Mouse (Mus musculus) left cerebral cortex, postnatal 4 days (tissue): ENCODE results near the gene Abcc5. TPM values are rescaled to one million over a fixed set of nuclear protein-coding genes. Genes with fewer than 3 reads are reported as not detected.

ENCODE experiments used
- DNase-seq: peaks from one replicate; pipeline ENCODE4 v3.0.0-alpha.2; 2022
- intact Hi-C: fragments of 180-260 bp; cut with DNase I; formaldehyde crosslinking; loops from one replicate; pipeline ENCODE4 v1.15.1; 2025
- total RNA-seq, 2 experiments: library from RNA; stranded (reverse); gene quantifications; 2 replicates each; pipeline ENCODE4 v1.2.3; 2021

Abcc5 gene
- total RNA-seq, 2 experiments from 2014 or later = 200 to 212 TPM

- intact Hi-C loops = no loop called here
- DNase-seq = no peak
Measured at GRCm38 (mm10) chr16:20424226-20424663, 1.9 kb downstream of the Abcc5 start.

DNA sequence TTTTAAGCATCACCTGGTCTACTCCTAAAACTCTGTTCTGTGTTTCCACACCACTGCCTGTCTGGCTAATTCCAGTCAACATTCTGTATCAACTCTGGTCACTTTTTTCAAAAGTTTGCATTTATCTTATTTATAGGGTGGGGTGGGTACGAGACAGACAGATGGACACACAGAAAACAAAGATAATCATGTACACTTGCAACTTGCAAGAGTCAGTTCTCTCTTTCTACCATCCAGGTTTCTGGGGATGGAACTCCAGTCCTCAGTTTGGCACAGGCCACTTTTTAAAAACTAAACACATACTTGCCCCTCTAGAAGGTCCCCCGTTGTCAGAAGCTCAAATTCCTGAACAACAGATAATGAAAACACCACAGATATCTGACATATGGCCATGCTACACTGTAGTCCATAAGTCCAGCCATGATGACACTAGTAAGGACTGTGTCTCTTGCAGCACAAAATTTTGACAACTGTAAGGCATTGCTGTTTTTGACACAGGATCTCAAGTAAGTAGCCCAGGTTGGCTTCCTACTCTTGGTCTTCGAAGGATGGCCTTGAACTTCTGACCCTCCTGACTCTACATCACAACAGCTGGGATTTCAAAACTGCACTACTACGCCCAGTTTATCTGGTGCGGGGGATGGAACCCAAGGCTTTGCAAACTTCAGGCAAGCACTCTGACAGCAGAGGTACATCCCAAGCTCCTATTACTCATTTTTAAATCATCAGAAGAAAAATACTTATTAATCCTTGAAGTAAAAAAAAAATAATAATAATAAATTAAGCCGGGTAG lies 3.1 kb downstream of the Abcc5 start:
- DNase-seq = no peak
- intact Hi-C loops = no loop called here

GRCm38 (mm10) chr16:20418054-20418453 lies 8.1 kb downstream of the Abcc5 start:
- intact Hi-C loops = no loop called here
- DNase-seq = no peak

DNA sequence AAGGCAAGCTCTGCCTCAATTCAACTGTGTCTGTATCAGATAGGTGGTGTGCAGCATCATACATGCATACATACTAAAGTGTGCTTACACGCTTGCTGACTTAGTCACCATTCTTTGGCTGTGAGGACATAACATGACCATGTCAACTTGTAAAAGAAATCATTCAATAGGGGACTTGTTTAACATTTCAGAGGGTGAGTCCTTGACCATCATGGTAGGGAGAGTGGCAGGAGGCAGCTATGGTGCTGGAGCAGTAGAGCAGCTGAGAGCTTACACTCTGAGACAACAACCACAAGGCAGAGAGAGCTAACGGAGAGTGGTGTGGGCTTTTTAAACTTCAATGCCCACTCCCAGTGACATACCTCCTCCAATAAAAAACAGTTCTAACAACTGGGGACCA lies 9.9 kb downstream of the Abcc5 start:
- intact Hi-C loops = no loop called here
- DNase-seq = no peak

DNA sequence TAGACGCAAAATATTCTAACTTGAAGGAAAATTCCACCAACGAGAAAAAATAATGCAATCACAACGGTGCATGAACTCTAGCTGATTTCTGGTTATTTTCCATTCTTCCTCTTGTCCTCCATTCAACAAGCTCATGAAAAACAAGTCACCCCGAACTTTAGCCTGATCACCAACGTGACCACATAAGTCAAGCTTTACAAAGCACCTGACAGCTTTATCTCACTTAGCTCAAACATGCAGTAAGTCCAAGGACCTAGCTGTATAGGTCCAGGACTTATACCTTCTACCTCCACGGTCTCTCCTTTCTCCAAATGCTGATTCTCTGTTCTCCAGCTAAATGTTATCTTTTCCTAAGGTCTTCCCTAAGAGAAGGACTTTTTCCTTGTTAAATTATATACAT lies 10.4 kb downstream of the Abcc5 start:
- intact Hi-C loops = no loop called here
- DNase-seq = no peak

- no peak for DNase-seq
- intact Hi-C loops = no loop called here
Measured at GRCm38 (mm10) chr16:20415211-20415610, 11.0 kb downstream of the Abcc5 start.

- intact Hi-C loops = no loop called here
- DNase-seq = no peak
Measured at GRCm38 (mm10) chr16:20413870-20414331, 12.3 kb downstream of the Abcc5 start.

DNA sequence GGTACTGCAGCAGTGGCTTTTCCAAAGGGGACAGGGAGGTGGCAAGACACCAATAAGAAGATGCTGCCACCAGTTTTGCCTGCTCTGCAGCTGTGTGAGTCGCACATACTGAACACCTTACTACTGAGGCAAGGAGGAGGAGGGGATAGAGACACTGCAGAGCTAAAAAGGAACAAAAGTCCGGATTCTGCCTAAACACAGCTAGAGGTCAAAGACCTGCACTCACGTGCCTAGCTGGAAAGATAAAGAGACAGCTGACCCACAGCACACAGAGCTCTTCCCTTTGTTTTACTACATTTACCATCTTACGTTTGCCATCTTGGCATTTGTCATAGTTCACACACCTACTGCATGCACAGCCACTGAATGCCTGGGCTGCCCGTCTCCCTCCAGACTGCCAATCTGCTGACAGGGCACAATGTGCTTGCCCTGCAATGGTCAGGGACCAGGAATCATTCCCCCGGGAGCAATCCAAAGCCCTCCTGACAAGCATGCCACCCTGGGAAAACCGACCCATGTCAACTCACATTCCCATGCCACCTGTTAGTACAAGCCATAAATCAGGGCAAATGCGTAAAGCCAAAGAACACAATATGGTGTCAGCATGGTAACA lies 14.1 kb downstream of the Abcc5 start:
- intact Hi-C loops = no loop called here
- no peak for DNase-seq

GRCm38 (mm10) chr16:20405335-20405734 lies 20.9 kb downstream of the Abcc5 start:
- intact Hi-C loops = no loop called here
- DNase-seq = no peak

DNA sequence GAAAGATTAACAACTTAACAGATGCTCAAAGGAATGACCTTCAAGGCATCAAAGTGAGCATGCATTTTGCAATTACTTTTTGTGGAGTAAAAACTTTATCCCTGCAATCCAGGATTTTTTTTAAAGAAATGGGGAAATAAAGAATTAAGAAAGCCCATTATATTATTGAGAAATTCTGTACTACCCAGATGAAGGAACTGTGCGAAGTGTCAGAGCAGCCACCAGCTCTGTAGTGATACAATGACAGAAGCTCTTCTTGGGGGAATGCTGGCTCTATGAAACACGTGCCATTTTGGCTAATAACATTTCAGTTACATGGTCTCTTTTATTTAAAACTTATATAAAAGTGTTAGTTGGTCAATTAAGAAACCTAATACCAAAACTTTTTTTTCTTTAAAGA lies 22.9 kb downstream of the Abcc5 start:
- no peak for DNase-seq
- intact Hi-C loops = no loop called here

- no peak for DNase-seq
Measured at GRCm38 (mm10) chr16:20401592-20401991, 24.6 kb downstream of the Abcc5 start.

DNA sequence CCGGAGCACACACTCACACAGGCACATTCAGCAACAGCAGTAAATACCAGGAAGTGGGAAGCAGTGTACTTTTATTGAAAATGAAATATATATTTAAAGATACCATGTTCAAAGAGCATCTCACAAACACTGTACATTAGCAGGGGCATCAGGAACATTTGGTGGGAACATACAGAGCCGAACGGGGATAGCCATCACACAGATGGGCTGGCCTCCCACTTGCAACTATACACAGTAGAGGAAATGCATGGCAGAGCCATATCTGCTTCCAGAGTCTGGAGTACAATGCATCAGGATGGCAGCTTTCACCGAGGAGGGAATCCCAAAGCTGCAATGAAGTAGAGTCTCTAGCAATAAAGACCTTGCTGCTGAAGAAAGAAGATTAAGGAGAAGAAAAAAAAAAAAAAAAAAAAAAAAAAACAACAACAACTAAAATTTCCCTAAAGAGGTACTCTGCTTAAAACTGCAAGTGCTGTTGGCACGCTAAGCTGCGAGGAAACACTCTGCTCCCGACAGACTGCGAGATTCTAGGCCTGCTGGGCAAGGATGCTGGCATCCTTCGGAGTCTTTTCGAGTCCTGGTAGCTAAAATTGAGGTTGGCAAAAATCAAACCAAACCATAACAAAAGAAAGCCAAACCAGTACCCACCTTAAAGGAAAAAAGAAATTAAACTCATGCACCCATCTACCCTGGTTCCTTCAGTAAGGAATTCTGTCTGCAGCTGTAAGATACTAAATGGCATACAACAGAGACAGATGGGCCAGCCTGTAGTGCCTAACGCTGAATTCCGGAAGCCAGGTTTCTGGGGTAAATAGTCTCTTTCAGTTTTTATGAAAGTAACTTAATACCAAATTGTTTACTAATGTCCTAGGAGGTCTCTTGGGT lies 25.2 kb downstream of the Abcc5 start:
- no peak for DNase-seq
- intact Hi-C loops = no loop called here

More at GRCm38 (mm10) chr16:20401592-20401991, 24.6 kb downstream of the Abcc5 start:
- intact Hi-C loops = no loop called here

GRCm38 (mm10) chr16:20396851-20397250 lies 29.3 kb downstream of the Abcc5 start:
- no peak for DNase-seq
- intact Hi-C loops = no loop called here

GRCm38 (mm10) chr16:20395216-20395907 lies 30.8 kb downstream of the Abcc5 start:
- intact Hi-C loops = no loop called here
- no peak for DNase-seq

GRCm38 (mm10) chr16:20391753-20392152 lies 34.4 kb downstream of the Abcc5 start:
- intact Hi-C loops = no loop called here
- no peak for DNase-seq

DNA sequence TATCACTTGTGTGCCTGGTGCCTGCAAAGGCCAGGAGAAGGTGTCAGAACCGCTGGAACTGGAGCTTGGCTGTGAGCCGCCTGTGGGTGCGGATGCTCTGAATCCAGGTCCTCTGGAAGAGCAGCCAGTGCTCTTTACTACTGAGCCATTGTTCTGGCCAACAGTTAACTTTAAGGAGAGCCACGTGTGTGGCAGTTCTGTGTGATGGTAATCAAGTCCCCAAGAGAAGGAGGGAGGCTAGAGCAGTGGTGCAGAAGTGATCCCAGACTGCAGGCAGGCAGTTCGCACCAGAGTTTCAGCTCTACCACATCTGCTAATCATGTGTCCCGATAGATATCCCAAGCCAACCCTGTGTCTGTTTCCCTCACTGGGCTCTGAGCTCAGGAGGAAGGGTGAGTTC lies 36.0 kb downstream of the Abcc5 start:
- DNase-seq = no peak
- intact Hi-C loops = no loop called here

GRCm38 (mm10) chr16:20381031-20381430 lies 45.2 kb downstream of the Abcc5 start:
- intact Hi-C loops = no loop called here
- DNase-seq = no peak

GRCm38 (mm10) chr16:20375341-20375740 lies 50.9 kb downstream of the Abcc5 start:
- intact Hi-C loops = no loop called here
- DNase-seq = no peak

- DNase-seq = no peak
- intact Hi-C loops = no loop called here
Measured at GRCm38 (mm10) chr16:20371731-20372130, 54.5 kb downstream of the Abcc5 start.

DNA sequence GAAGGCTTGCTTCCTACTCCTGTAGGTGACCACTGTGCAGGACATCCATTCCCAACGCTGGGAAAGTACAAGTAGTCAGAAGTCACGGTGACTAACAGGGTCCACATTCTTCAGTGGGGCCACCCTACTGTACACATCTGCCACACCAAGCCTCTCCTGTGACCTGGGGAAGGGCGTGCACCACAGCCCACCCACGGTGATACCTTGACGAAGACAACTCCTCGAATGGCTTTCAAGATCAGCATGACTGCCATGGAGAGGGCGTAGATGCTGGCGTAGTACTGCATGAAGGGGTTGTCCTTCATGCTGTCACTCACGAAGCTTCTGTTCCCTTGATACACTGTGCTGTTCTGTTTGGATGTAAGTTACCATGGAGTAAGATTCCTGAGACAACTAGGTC lies 58.0 kb downstream of the Abcc5 start:
- intact Hi-C loops = no loop called here
- DNase-seq = no peak

GRCm38 (mm10) chr16:20362121-20362520 lies 64.1 kb downstream of the Abcc5 start:
- no peak for DNase-seq
- intact Hi-C loops = no loop called here
